Mouse (Mus musculus) spleen, adult 2 months (tissue): ENCODE data around the gene Stk40.

Source experiments
- CTCF ChIP-seq: fragments of 200-500 bp; IDR thresholded peaks from 2 replicates; pipeline ENCODE4 v1.5.1; 2011; ENCODE audit warnings: mild to moderate bottlenecking, inconsistent platforms; ENCODE audit not compliant: insufficient read depth, insufficient read length, insufficient replicate concordance; ENCODE audit errors: extremely low read depth
- POLR2A ChIP-seq: fragments of 200-500 bp; IDR thresholded peaks from 2 replicates; pipeline ENCODE4 v1.6.1; 2011; ENCODE audit warnings: low read depth, low read length, inconsistent platforms

DNA sequence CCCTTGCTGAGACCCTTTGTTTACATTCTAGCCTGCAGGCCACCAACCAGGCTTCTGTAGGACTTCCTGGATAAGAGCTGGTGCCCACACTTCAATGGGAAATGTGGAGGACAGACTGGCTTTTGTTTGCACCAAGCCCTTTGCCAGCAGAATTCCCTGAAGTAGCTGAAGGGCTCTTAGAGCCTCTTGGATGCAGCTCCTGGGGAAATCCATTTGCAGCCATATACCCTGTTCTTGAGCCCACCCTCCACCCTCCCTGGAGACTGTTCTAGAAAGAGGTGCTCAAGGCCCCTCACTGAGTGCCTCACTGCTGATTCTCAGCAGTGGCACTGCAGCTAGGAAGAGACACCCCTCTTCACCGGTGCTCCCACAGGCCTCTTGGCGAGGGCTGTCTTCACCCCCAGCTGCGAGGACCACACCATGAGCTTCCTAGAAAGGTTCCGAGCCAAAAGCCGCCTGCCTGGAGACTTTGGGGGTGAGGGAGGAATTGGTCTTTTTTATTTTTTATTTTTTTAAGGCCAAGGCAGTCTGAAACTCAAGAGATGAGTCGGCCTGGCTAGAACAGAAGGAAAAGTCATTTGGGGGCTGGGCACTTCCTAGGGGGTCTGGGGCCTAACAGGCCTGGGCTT lies 29.0 kb downstream of the Stk40 start:
- TF ChIP-seq POLR2A (no peak), CTCF (no peak)
